Mouse (Mus musculus) T-helper 2 cell (primary cell): ENCODE data around the gene Nipsnap2.
"Not testable (repeated sequence)": the region's sequence is repeated elsewhere in the genome, so short reads cannot be mapped to it uniquely, and the experiment has no call there.

Experiments used
- in situ Hi-C: fragments of 300-600 bp; cut with MboI, MseI; formaldehyde crosslinking; loops from one replicate; pipeline ENCODE4 v1.15.1; 2025; ENCODE audit warnings: high pct_unique_total_duplicates

The Nipsnap2 gene

DNA sequence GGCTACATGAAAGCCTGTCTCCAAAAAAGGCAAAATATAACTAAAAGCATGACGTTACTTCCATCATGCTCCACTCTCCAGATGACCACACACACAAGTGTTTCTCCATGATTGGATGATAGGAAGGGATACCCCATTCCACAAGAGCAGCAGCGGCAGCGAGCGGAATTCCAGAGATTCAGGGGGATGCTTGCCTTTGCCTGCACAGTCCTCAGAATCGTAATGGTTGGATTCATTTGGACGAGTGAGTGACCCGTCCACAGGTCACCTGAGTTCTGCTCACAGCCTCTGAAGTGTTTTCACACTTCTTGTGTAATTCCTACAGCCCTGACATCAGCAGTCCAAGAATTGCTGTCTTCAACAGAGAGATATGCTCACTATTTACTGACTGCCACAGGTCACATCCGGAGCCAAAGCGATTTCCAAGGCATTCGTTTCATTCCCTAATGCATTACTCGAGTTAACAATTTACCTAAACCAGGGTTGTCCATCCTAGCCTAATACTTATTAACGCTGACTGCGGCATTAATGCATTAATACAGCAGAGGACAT lies 35.1 kb downstream of the Nipsnap2 start:
- in situ Hi-C loops: no loop called here

DNA sequence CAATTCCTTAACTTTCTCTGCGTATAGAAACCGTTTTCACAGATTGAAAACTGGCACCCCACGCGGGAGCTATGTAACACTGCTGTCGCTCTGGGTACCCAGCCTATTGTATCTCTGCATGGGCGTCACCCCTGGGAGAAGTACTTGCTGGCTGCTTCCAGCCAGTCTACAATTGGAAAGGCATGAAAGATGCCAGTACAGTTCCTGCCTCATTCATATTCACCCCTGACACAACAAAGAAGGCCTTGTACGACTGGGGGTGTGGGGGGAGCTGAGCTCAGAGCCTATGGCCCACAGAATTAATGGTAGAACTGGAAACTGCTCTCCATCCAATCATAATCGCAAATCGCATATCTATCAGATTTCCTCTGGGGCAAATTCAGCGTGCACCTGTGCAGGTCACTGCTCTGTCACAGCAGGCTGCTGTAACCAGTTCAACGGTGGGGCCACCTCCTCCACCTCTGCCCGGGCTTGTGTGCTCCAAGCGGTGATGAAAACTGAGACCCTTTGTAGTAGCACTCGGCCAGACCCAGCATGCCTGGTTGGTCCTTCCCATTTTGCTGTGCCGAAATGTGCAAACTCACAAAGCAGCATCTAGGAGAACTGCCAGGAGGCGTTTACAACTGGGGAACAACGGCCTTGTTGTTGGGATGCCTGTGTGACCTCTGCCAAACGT lies 37.1 kb downstream of the Nipsnap2 start:
- in situ Hi-C loops: no loop called here

DNA sequence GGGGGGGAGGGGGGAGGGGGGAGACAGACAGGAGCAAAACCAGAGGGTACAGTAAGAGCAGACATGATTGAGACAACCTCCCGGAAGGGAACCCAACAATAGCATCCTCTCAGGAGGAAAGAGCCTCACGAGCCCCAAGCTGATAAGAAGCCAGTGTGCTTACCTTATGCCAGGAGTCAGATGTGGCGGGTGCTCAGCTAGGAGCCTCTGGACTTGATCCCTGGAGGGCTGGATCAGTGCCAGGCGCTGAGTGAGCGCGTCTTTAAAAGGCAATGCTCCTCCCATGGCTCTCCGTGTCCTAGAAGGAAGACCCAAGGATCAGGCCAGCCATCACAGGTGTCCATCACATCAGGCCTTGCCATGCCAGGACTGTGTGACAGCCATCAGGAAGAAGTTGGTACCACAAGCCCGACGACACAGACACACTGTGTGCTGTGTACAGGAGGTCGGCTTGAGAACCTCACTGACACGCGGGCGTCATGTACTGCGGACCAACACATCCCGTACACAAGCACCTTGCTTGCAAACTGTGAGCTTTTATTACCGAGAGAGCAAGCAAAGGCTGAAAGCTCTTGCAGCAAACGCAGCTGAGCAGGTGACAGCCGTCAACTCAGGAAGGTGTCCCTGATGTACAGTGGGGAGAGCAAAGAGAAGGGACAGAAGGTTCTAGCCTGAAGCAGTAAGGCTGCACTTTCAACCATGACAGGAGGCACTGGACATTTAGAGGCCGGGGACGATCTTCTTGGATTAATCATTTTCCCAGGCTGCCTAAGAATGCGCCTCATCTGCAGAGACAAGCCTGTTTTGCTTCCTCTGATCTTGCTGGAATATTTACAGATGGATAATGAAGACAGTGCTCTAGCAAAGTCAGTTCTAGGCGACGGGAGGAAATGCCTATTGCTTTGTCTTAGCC lies 45.8 kb downstream of the Nipsnap2 start:
- in situ Hi-C loops: no loop called here

- in situ Hi-C loops: no loop called here
Observed at GRCm38 (mm10) chr5:129772433-129772832, 47.6 kb downstream of the Nipsnap2 start.

GRCm38 (mm10) chr5:129773330-129773729 lies 48.5 kb downstream of the Nipsnap2 start:
- in situ Hi-C loops: not testable (repeated sequence)

- in situ Hi-C loops: no loop called here
Observed at GRCm38 (mm10) chr5:129774661-129775060, 49.8 kb downstream of the Nipsnap2 start.

GRCm38 (mm10) chr5:129778348-129778995 lies 53.6 kb downstream of the Nipsnap2 start:
- in situ Hi-C loops: no loop called here

- in situ Hi-C loops: no loop called here
Observed at GRCm38 (mm10) chr5:129778996-129779716, 54.3 kb downstream of the Nipsnap2 start.

- in situ Hi-C loops: no loop called here
Observed at GRCm38 (mm10) chr5:129780131-129780530, 55.3 kb downstream of the Nipsnap2 start.

DNA sequence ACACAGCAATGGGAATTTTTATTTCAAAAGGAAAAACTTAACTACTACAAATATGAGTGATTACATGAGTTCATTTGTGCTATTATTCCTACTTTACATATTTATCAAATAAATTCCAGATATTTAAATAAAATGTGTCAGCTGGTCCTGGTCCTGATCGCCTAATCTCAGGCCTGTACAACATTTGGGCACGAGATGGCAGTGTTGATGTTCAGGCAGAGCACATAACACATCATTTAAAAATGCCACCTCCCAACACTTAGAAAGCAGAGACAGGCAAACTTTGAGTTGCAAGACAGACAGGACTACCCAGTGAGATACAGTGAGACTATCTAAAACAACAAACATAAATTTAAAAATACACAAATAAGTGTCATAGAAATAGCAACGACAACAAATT lies 57.3 kb downstream of the Nipsnap2 start:
- in situ Hi-C loops: no loop called here

DNA sequence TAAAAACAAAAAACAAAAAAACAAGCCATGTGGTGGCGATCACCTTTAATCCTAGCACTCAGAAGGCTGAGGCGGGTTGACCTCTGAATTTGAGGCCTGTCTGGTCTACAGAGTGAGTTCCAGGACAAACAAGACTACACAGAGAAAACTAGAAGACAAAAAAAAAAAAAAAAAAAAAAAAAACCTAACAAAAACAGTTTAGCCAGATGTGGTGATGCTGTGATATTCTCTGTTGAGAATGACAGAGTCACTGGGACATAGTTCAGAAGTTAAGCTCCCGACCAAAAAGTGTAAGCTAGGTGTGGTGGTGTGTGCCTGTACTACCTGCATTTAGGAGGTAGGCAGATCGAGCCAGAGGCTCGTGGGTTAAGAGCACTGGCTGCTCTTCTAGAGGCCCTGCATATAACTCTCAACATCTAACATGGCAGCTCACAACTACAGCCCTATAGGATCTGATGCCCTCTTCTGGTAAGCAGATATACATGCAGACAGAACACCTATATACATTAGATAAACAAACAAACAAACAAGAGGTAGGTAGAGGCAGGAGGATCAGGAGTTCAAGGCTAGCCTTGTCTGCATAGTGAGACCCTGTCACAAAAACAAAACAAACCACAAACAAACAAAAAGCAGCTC lies 60.5 kb downstream of the Nipsnap2 start:
- in situ Hi-C loops: loop anchor here (5.0 kb wide), 1 partner anchor 102 kb away; the partner anchor contains the start of gene Chchd2

GRCm38 (mm10) chr5:129786161-129786560 lies 61.3 kb downstream of the Nipsnap2 start:
- in situ Hi-C loops: loop anchor here (5.0 kb wide), 1 partner anchor 101 kb away; the partner anchor contains the start of gene Chchd2

GRCm38 (mm10) chr5:129786818-129787790 lies 62.2 kb downstream of the Nipsnap2 start, which contains the start of gene Psph:
Psph (minus strand) TSS chr5:129787449.
- in situ Hi-C loops: loop anchor here (5.0 kb wide), 1 partner anchor 100 kb away; the partner anchor contains the start of gene Chchd2

GRCm38 (mm10) chr5:129787818-129788593 lies 63.1 kb downstream of the Nipsnap2 start:
- in situ Hi-C loops: loop anchor here (5.0 kb wide), 1 partner anchor 99 kb away; the partner anchor contains the start of gene Chchd2

GRCm38 (mm10) chr5:129790591-129790990 lies 65.7 kb downstream of the Nipsnap2 start:
- in situ Hi-C loops: loop anchor here (5.0 kb wide), 2 partner anchors 57 to 452 kb away; partner anchors contain the start of gene Sumf2
